Mouse (Mus musculus): ENCODE measurements at regions not wholly inside any gene's neighbourhood (a gene's known extent, or its start where the extent isn't known, plus 50 kb on each side); places are given as distances from the start of the nearest gene placed in this dataset.

DNA sequence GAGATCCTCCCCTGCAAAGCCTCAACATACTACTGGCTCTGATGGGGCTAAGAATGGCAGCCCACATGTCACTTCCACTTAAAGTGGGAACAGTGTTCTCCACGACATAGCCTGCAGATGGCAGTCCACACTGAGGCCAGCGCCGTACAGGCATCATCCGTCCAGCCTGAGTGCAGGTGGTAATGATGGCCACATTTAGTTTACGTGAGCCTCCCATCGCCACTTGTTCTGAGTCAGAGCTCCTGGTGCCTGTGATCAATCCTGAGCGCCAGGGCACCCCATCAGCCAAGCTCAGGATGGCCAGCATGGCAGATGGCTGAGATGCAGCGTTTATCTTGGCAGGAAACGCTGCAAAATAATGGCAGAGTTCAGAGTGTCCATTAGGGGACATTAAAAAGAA, 159.6 kb downstream of the Adgrd1 start:
- TF ChIP-seq POLR2A (IDR thresholded peaks at IDR 0.05; ENCODE audit: low read depth, low read length), result no peak
- TF ChIP-seq CTCF (IDR thresholded peaks at IDR 0.05; ENCODE audit: borderline replicate concordance, insufficient read depth, low read length), result peak; percentile 14; the same call in 1 of the 2 replicates
